Mouse (Mus musculus) liver, embryonic 16.5 days (tissue): ENCODE measurements around the gene Wnt7b. TPM values are rescaled to one million over a fixed set of nuclear protein-coding genes. Genes with fewer than 3 reads are reported as not detected.

Experiments used
- ATAC-seq: fragments of 200-750 bp; cut with Nextera tagmentation; 2 replicates; pipeline ENCODE4 v1.8.0; 2017; ENCODE audit warnings: low read depth, mild to moderate bottlenecking, moderate number of reproducible peaks, moderate library complexity
- H3K27ac ChIP-seq: fragments of 300-500 bp; sonication (generic); 2 replicates; pipeline ENCODE4 v1.5.1; 2014; ENCODE audit warnings: mild to moderate bottlenecking, low read length
- H3K27me3 ChIP-seq: fragments of 300-500 bp; sonication (generic); 2 replicates; pipeline ENCODE4 v1.6.1; 2014; ENCODE audit warnings: low read depth, low read length, mixed read lengths; ENCODE audit not compliant: control insufficient read depth, insufficient read depth
- H3K36me3 ChIP-seq: fragments of 300-500 bp; sonication (generic); 2 replicates; pipeline ENCODE4 v1.6.1; 2014; ENCODE audit warnings: mild to moderate bottlenecking; ENCODE audit not compliant: control insufficient read depth, insufficient read depth
- H3K4me1 ChIP-seq: fragments of 300-500 bp; sonication (generic); 2 replicates; pipeline ENCODE4 v1.6.1; 2014; ENCODE audit warnings: low read depth, low read length, mixed read lengths; ENCODE audit not compliant: control insufficient read depth
- H3K4me2 ChIP-seq: fragments of 300-500 bp; sonication (generic); 2 replicates; pipeline ENCODE4 v1.6.1; 2014; ENCODE audit warnings: low read depth, low read length, mixed read lengths
- H3K4me3 ChIP-seq: fragments of 300-500 bp; sonication (generic); 2 replicates; pipeline ENCODE4 v1.5.1; 2014; ENCODE audit warnings: low read depth, mild to moderate bottlenecking, low read length
- H3K9ac ChIP-seq: fragments of 300-500 bp; sonication (generic); 2 replicates; pipeline ENCODE4 v1.6.1; 2014; ENCODE audit warnings: low read depth, low read length
- H3K9me3 ChIP-seq: fragments of 300-500 bp; sonication (generic); replicated peaks from 2 replicates; pipeline ENCODE4 v1.6.1; 2016; ENCODE audit warnings: low read length; ENCODE audit not compliant: control insufficient read depth
- WGBS: fragments of 180-500 bp; shearing (Covaris S2); extraction: QIAGEN DNeasy Blood & Tissue Kit; methylation state at CpG from one replicate; pipeline ENCODE4 v1.1.7; 2014; ENCODE audit not compliant: insufficient replicate concordance; 5-methylcytosine and 5-hydroxymethylcytosine counted together
- polyA plus RNA-seq: library from polyadenylated mRNA; unstranded; fragments of >200 nt; fragmentation: Nextera tagmentation; extraction: Ambion mirVana; gene quantifications from 2 replicates; pipeline ENCODE4 v1.2.1, GENCODE M21; 2015

The Wnt7b gene
- polyA plus RNA-seq, 1 experiment from 2014 or later: 0.19 TPM

DNA sequence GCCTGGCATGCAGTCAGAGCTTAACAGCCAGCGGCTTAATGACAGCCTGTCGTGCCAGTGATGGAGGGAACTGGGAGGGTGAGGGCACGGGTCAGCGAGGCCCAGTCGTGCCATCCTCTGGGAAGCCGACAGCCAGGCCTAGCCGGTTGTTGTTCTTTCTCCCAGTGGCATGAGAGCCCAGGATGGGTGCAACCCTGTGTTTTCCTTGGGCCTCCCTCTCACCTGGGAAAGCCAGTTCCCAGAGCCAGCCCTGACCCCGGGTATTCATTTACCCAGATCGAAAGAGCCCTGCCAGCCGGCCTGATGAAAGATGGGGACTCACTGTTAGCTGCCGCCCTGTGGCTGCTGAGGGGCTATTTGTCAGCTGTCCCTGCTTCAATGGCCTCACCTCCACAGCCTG lies 44.1 kb downstream of the Wnt7b start:
- H3K9me3 ChIP-seq: no peaks in the 10 kb centered on the region
- H3K27ac ChIP-seq: no peak overlapping the region
- no peaks in the 10 kb centered on the region for H3K4me1 ChIP-seq
- no peaks in the 10 kb centered on the region for H3K27me3 ChIP-seq
- no peak for ATAC-seq
- WGBS: 59% methylated on average over 11 of the region's 11 CpGs
- H3K4me3 ChIP-seq: no peak overlapping the region
- no peak overlapping the region for H3K9ac ChIP-seq
- no peaks in the 10 kb centered on the region for H3K36me3 ChIP-seq
- no peak overlapping the region for H3K4me2 ChIP-seq

DNA sequence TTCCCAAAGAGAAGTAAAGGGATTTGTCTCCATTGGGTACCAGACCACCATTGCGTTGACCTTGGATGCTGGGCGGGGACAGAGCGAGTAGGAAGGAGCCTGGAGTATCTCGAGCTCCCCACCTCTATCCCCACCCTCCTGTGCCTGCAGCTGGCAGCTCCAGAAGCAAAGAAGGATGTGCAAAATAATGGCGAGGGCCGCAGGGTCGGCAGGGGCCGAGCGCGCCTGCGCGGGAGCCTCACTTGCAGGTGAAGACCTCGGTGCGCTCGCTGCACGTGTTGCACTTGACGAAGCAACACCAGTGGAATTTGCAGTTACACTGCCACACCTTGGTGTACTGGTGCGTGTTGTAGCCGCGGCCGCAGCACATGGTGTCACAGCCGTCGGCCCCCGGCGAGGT lies 45.1 kb downstream of the Wnt7b start:
- H3K9ac ChIP-seq: no peak overlapping the region
- no peak overlapping the region for H3K4me2 ChIP-seq
- H3K36me3 ChIP-seq: no peaks in the 10 kb centered on the region
- ATAC-seq: no peak
- no peak overlapping the region for H3K4me3 ChIP-seq
- H3K4me1 ChIP-seq: no peaks in the 10 kb centered on the region
- H3K27ac ChIP-seq: no peak overlapping the region
- H3K27me3 ChIP-seq: no peaks in the 10 kb centered on the region
- no peaks in the 10 kb centered on the region for H3K9me3 ChIP-seq
- WGBS: 72% methylated on average over 25 of the region's 25 CpGs

DNA sequence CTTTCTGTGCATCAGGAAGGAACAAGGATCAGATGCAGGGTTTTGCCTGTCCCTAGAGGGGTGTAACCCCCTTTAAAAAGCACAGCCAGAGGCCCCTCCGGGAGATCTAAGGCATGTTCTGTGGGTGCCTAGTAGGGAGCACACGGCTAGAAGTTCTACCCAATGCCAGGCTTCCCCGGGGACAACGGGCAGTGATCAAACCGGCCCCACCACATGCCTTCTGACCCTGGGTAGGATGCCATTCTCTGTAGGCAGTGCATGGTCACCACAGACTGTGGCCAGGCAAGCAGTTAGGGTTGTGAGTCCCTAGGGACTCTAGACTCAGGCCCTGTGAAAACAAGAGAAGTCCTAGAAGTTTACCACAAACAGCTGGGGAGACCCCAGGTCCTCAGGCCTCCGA lies 47.6 kb downstream of the Wnt7b start:
- H3K4me3 ChIP-seq: no peak overlapping the region
- ATAC-seq: no peak
- no peak overlapping the region for H3K4me2 ChIP-seq
- 58% methylated on average over 6 of the region's 6 CpGs for WGBS
- no peaks in the 10 kb centered on the region for H3K9me3 ChIP-seq
- H3K36me3 ChIP-seq: no peaks in the 10 kb centered on the region
- no peak overlapping the region for H3K9ac ChIP-seq
- no peak overlapping the region for H3K27ac ChIP-seq
- H3K4me1 ChIP-seq: no peaks in the 10 kb centered on the region
- no peaks in the 10 kb centered on the region for H3K27me3 ChIP-seq

DNA sequence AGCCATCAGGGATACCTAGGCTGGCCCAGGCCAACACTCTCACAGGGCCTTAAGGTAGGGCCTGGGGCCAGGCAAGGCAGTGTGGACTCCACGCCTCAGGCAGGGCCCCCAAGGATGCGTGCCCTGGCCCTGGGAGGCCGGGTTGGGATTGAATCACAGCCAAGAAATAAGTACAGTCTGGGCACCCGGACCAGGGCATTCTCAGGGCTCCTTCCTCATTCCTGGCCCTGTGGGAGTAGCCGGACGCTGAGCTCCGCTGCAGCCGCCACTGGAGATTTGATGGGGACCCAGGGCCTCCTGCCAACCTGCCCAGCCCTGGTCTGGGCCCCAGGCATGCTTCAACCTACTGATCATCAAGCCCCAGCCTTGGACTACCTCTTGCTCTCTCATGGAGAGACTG lies 48.1 kb downstream of the Wnt7b start:
- Histone ChIP-seq H3K4me3 (no peak overlapping the region), H3K27me3 (no peaks in the 10 kb centered on the region), H3K4me1 (no peaks in the 10 kb centered on the region), H3K27ac (no peak overlapping the region), H3K36me3 (no peaks in the 10 kb centered on the region), H3K9me3 (no peaks in the 10 kb centered on the region), H3K4me2 (no peak overlapping the region), H3K9ac (no peak overlapping the region)
- 62% methylated on average over 8 of the region's 8 CpGs for WGBS
- ATAC-seq: no peak

DNA sequence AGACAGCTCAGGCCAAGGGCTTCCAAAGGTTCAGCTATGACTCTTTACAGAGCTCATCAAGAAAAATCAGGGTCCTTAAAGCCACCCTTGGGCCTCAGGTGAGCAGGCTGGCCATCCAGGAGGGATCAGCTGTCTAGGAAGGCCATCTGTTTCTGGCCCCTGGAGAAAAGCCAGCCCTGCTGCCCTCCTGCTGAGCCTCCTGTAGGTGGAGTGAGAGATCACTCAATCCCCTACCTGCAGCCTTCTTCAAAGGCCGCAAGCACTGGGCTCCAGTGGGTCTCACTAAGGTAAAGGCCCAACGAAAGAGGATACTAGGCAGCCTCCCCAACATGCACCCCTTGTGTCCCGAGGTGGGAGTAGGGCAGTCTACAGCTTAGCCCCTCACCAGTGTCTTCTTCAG lies 50.2 kb downstream of the Wnt7b start:
- H3K36me3 ChIP-seq: no peaks in the 10 kb centered on the region
- no peak overlapping the region for H3K4me2 ChIP-seq
- ATAC-seq: no peak
- no peaks in the 10 kb centered on the region for H3K4me1 ChIP-seq
- no peaks in the 10 kb centered on the region for H3K27me3 ChIP-seq
- 44% methylated on average over 3 of the region's 3 CpGs for WGBS
- H3K9me3 ChIP-seq: no peaks in the 10 kb centered on the region
- no peak overlapping the region for H3K4me3 ChIP-seq
- H3K27ac ChIP-seq: no peak overlapping the region
- H3K9ac ChIP-seq: no peak overlapping the region

DNA sequence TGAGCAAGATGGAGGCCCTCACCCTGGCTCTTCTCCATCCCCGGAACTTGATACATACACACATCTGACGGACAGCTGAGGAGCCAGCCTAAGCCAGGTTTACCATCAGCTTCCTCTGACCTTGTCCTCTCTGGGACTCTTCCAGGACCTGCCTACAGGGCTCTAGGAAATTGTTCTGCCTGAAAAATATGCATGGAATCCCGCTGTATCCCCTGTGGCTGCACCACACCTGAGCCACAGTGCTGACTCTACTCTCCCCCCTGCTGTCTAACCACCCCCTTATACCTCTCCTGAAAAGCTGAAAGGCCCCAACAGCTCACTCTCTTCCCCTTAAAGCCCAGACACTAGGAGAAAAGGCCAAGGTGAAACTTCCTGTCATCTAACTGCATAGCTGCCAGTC lies 52.4 kb downstream of the Wnt7b start:
- ATAC-seq: no peak
- 49% methylated on average over 3 of the region's 3 CpGs for WGBS
- no peak overlapping the region for H3K9ac ChIP-seq
- H3K4me3 ChIP-seq: no peak overlapping the region
- H3K27me3 ChIP-seq: no peaks in the 10 kb centered on the region; the same call in 1 of the 2 replicates
- no peaks in the 10 kb centered on the region for H3K4me1 ChIP-seq
- H3K4me2 ChIP-seq: no peak overlapping the region
- no peaks in the 10 kb centered on the region for H3K9me3 ChIP-seq
- no peak overlapping the region for H3K27ac ChIP-seq
- no peaks in the 10 kb centered on the region for H3K36me3 ChIP-seq

DNA sequence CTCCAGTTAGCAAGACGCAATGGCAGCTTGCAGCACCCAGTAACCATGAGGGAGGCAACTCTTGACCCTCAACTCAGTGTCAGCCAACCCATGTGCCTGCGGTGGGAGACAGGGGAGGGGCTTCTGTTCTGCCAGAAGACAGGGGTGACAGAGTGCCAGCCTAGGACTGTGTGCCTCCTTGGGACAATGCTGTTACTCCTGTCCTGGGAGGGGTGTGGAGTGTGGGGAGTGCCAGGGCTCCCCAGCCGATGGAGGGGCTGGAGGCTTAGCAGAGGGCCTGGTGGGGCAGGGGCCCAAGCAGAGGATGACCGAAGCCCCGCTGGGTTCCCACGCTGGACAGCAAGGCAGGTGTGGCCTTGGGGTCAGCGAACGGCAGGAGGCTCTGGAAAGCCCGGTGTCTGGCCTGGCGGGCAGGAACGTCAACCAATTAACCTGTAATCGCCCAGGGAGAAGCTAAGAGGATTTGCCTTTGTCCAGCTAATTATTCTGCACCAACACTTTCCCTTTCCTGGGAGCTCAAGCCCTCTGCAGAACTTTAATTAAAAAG lies 57.8 kb downstream of the Wnt7b start:
- no peaks in the 10 kb centered on the region; the same call in 1 of the 2 replicates for H3K27me3 ChIP-seq
- ATAC-seq: no peak
- H3K27ac ChIP-seq: no peak overlapping the region
- no peaks in the 10 kb centered on the region for H3K9me3 ChIP-seq
- no peaks in the 10 kb centered on the region for H3K4me1 ChIP-seq
- WGBS: 42% methylated on average over 12 of the region's 12 CpGs
- H3K36me3 ChIP-seq: no peaks in the 10 kb centered on the region
- no peak overlapping the region for H3K4me3 ChIP-seq
- no peak overlapping the region for H3K4me2 ChIP-seq
- no peak overlapping the region for H3K9ac ChIP-seq

DNA sequence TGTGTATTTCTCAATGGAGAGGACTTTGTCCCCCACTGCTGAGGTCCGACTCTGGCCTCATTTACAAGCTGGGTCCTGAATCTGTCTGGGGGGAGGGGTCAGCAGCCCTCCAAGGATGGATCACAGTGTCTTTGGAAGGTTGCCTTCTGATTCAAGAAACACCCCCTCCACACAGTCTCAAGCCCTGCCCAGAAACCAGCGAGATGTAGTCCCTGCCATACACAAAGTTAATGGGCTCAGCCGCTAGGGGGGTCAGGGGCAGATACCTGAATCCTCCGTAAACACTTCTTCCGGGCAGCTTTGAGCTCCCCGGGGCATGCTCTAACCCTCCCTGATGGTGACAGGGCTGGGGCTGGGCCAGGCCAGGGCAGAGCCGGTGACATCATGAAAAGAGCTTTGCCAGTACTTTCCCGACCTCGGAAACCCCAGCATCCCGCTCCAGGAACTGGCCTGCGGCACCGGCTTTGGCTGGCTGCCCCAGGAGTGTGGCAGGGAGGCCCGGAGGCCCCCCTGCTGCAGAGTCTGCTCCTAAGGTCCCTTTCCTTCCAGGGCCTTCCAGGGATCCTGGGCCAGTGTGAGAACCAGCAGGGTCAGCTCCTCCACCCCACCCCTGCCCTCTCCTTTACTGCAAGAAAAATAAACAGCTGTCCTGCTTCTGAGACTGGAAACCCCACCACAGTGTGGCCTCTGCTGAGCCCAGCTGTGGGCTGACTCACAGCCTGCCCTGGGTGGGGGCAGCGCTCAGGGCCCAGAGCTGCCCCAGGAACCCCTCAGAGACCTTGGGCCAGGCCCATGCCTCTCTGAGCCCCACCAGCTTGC lies 58.9 kb downstream of the Wnt7b start:
- Histone ChIP-seq H3K27ac (no peak overlapping the region), H3K9me3 (no peaks in the 10 kb centered on the region), H3K4me2 (peak overlapping the region; percentile 11; the same call in 1 of the 2 replicates), H3K9ac (no peak overlapping the region), H3K4me1 (no peaks in the 10 kb centered on the region), H3K36me3 (no peaks in the 10 kb centered on the region), H3K27me3 (no peaks in the 10 kb centered on the region; the same call in 1 of the 2 replicates), H3K4me3 (no peak overlapping the region)
- no peak for ATAC-seq
- 10% methylated on average over 14 of the region's 14 CpGs for WGBS

DNA sequence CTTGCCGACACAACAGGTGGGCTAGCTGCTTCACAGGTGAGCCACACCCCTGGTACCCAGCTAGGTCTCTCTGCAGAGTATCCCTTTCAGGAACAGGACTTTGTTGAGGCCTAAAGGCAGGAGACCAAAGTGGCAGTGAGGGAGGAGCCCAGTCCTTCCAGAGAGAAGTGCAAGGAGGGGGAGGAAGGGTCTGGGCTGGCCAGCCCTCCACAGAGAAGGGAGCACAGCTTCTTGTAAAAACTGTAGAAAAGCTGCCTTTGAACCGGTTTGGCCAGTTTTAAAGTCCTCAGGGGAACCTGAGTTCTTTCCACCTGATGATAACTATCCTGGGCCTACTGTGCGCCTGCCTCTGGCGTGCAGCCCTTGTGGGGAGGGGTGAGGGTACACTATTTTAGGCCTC lies 62.8 kb downstream of the Wnt7b start:
- no peak overlapping the region for H3K4me2 ChIP-seq
- no peak for ATAC-seq
- H3K9me3 ChIP-seq: no peaks in the 10 kb centered on the region
- no peaks in the 10 kb centered on the region for H3K4me1 ChIP-seq
- no peak overlapping the region for H3K4me3 ChIP-seq
- H3K9ac ChIP-seq: no peak overlapping the region
- no peaks in the 10 kb centered on the region for H3K36me3 ChIP-seq
- H3K27ac ChIP-seq: no peak overlapping the region
- 54% methylated on average over 4 of the region's 4 CpGs for WGBS
- no peaks in the 10 kb centered on the region for H3K27me3 ChIP-seq
